Mouse (Mus musculus) natural killer cell, adult 2 months (primary cell): ENCODE results near the gene 3830403N18Rik.
"Not testable (repeated sequence)": the region's sequence is repeated elsewhere in the genome, so short reads cannot be mapped to it uniquely, and the experiment has no call there.

Experiments used
- DNase-seq, 2 experiments: peaks; one replicate each; pipeline ENCODE4 v3.0.0; 2022; ENCODE audit warnings: low spot score in 2 of 2

Gene 3830403N18Rik

GRCm38 (mm10) chrX:56136336-56136909 lies at the start of gene 3830403N18Rik:
TSS of gene 3830403N18Rik (plus strand) at chrX:56136572.
- DNase-seq, result not testable (repeated sequence)

DNA sequence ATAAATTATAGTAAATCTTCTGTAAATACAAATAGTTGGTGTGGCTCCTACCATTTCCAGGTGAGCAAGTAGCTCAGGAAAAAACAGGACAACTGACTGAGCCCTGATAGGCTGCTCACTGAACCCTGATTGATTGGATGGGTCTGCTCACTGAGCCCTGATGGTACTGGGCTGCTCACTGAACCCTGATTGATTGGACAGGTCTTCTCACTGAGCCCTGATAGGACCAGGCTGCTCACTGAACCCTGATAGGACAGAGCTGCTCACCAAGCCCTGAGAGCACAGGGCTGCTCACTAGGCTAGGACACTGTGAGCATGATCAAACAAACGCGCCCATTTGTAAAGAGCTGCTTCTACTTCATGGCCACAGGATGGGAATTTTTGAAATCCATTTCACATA lies 15.0 kb downstream of the 3830403N18Rik start:
- no peak for DNase-seq

DNA sequence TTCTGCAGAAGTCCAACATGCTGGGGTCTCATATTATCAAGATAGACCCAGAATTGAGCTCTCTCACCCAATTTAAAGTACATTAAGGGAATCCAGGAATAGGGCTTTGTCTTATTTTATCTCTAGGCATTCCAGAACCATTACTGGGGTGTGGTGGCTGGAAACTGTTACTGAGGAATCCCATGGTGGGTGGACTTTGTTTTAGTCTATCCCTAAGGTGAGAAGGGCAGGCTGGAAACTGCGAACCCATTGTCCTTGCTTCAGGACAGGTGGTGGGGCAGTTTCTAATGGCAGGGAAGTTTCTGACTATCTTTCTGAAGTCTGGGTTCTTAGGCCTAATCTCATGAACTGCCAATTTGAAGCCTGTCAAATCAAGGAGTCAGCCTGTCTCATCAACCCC lies 50.1 kb downstream of the 3830403N18Rik start:
- DNase-seq, result not testable (repeated sequence)
